Mouse (Mus musculus) ovary, postnatal 36 days (tissue): Measurements from ENCODE around the gene Ddx39b.
"Not testable (repeated sequence)": the region's sequence is repeated elsewhere in the genome, so short reads cannot be mapped to it uniquely, and the experiment has no call there.

Experiments
- DNase-seq: peaks from one replicate; pipeline ENCODE4 v3.0.0; 2022; ENCODE audit warnings: low spot score, mixed read lengths

Gene Ddx39b

DNA sequence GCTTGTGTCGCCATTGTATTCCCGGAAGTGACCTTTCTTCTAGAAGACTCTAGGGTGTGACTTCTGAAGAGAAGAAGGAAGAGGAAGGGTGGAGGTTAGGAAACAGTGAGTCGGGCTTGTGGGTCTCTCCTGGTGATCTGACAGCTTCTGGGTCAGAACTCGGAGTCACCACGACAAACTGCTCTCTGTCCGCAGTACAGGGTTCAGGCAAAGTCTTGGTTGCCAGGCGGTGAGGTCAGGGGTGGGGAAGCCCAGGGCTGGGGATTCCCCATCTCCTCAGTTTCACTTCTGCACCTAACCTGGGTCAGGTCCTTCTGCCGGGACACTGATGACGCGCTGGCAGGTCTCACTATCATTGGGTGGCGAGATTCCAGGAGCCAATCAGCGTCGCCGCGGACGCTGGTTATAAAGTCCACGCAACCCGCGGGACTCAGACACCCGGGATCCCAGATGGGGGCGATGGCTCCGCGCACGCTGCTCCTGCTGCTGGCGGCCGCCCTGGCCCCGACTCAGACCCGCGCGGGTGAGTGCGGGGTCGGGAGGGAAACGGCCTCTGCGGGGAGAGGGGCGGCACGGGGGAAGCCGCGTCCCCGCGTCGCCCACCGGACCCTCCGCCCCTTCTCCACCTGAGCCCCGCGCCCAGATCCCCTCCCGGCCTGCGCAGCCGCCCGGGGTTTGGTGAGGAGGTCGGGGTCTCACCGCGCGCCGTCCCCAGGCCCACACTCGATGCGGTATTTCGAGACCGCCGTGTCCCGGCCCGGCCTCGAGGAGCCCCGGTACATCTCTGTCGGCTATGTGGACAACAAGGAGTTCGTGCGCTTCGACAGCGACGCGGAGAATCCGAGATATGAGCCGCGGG, 21.3 kb downstream of the Ddx39b start, which contains the start of gene H2-D1:
H2-D1 (plus strand) TSS at position 67 of the 859 bp plus-strand sequence.
- DNase-seq: peak; percentile 94

DNA sequence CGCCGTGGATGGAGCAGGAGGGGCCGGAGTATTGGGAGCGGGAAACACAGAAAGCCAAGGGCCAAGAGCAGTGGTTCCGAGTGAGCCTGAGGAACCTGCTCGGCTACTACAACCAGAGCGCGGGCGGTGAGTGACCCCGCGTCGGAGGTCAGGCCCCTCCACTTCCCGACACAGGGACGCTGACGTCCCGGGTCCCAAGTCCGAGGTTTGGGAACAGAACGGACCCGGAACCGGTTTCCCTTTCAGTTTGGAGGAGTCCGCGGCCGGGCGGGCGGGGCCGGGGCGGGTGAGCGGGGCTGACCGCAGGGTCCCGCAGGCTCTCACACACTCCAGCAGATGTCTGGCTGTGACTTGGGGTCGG, 22.0 kb downstream of the Ddx39b start:
- DNase-seq: no peak

DNA sequence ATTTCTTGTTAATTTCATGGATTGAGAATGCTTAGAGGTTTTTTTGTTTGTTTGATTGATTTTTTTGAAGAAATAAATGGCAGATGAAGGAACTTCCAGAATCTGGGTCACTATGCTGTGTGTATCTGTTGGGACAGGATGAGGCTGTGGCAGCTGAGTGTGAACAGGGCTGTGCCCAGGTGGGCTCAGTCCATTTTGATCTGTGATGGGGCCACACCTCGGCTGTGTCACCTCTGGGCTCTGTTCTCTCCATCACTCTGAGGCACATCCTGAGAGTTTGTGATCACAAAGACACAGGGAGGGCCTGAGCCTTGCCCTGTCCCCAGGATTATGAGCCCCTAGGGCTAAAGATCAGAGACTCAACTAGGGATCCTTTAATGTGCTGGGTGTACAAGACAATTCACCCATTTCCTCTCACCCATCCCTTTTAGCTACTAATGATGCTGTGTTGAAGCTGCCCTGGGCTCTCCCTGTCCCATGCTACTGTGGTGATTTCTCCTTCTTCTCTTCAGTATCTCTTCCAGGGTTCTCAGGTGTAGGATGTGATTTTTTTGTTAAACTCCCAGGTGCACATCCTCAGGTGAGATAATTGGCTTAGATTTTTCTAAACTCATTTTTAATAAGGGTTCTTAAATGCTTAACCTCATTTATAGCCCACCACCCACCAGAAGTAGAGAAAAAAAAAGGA, 26.0 kb downstream of the Ddx39b start:
- DNase-seq: no peak

DNA sequence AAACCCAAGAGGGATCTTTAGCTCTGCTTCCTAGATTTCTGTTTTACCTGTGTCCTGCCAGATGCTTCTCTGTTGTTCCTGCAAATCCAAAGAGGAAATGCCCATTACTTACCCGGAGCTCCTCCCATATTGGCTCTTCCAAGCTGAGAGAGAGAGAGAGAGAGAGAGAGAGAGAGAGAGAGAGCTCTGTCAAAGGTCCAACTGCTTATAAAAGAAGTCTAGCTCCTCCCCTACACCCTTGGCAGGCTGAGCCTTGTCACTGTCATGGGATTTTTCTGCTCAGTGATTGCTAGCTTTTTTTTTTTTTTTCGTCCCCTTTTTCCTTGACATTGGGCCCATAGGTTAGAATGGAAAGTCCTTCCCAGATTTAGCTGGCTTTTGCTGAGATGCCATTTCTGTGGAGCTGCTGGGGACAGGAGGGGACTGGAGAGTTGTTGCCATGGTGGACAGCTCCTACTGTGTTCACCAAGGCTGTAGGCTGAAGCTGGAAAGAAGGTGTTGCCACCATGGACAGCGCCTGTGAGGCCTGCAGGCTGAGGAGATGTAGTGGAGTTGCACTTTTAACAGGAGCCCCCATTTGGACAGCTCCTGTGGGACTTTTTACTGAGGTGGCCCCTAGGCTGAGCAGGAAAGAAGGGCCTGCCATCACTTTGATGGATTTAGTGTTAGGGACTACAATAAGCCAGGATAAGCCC, 28.3 kb downstream of the Ddx39b start:
- DNase-seq: peak; percentile 75

DNA sequence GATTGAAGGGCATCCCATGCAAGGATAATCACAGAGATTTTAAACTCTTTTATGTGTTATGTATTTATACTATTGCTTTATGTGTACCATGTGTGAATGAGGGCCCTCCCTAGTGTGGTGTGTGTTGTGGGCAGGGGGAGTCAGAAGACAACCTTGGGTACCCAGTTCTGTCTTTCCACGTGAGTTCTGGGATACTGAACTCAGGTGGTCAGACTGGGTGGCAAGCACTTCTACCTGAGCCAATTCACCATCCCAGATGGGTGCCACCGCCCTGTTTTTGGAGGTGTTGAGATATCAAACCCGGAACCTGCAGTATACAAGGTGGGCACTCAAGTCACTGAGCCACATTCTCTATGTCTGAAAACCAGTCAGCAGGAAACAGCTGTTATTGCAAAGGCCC, 30.7 kb downstream of the Ddx39b start:
- DNase-seq: no peak

DNA sequence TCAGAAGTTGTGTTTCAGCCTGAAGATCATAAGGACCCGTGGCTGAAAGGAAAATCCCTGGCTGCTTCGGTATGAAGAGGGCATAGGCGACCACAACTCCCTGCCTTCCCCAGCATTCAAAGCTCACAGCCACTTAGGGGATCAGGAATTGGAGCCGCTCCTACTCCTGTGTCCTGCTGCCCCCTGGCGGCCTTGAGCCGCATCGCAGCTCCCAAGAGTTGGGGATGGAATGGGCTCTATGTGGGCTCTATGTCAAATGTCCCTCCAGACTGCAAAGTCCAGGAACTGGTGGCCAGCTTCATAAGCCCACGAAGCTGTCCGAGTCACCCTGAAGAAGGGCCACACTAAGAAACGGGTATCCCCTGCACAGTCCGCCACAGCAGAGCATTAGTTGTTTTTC, 33.2 kb downstream of the Ddx39b start:
- DNase-seq: peak; percentile 83

DNA sequence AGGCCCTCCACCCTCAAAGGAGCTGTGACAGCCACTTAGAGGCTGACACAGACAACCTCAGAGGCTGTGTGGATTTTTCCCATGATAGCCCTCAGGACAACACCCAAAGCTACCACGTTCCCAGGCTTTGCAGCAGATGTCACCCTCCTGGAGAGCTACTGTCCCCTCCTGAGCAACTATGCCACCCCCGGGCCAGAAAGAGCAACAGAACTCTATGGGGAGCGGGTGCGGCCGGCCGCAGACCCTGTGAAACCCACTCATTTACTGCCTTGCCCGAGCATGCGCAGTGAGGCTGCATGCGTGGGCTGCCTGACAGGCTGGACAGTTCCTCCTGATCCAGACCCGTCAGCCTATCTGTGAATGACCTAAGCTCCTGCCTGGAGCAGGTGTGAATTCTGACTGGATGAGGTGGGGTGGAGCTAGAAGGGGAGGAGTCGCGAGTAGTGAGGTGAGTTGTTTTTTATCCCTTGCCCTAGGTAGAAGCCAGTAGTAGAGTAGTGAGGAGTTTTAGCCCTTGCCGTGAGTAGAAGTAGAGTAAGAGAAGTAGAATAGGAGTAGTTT, 34.8 kb downstream of the Ddx39b start:
- DNase-seq: no peak

DNA sequence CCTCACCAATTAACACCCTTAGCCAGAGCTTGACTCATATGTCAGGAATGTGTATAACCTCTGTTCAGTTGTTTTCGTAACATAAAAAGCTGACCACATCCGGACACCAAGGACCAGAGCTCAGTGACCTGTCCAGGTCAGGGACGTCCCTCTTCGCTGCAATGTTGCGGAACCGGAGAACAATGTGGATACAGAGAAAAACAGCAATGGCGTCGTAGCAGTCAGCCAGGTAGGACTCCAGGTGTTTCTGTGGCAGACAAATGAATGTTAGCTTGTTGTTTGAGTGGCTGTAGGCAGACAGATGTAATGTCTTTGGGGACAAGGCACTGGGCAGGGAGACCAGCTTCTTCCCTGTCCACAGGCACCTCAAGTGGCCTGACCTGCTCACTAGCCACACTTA, 36.5 kb downstream of the Ddx39b start:
- DNase-seq: no peak

DNA sequence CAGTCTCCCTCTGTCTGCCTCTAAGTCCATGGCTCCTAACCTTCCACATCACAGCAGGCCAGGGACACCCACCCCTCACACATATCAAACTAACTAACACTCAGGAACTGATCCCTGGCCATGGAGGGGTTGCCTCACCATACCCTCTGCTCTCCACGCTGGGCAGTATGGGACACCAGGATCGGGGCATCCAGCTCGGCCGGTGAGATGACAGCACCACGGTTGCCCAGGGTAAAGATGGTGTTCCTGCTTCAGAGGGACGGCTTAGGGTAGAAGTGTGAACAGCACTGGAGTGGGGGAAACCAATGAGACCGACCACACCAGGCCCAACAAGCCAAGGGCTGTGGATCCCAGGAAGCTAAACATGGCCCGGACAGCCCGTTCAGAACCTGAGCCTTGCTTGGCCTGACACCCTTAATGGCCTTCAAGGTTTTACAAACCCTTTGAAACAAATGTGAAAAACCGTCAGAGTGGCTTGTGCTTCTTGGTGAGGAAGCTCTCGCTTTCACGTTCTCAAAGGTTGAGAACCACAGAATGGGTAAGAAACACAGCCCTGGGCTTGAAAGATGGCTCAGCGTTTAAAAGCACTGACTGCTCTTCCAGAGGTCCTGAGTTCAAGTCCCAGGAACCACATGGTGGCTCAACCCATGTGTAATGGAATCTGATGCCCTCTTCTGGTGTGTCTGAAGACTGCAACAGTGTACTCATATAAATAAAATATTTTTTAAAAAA, 37.6 kb downstream of the Ddx39b start:
- no peak for DNase-seq

DNA sequence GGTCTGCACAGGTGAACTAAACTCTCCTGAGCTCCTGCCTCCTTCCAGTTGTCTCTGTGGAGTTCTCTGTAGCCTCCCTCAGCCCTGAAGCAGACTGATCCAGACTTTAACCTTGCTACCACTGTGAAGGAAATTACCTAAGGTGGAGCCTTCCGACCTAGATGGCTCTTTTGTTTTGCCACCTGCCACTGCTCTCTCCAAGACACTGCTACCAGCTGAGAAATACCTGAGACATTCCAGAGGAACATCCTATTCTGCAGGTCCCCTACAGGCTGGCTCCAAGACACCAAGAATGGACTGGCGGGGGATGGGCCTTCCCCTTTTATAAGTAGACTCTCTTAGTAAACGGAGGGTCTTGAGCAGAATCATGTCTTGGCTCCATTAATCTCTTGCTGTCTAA, 38.7 kb downstream of the Ddx39b start:
- no peak for DNase-seq

DNA sequence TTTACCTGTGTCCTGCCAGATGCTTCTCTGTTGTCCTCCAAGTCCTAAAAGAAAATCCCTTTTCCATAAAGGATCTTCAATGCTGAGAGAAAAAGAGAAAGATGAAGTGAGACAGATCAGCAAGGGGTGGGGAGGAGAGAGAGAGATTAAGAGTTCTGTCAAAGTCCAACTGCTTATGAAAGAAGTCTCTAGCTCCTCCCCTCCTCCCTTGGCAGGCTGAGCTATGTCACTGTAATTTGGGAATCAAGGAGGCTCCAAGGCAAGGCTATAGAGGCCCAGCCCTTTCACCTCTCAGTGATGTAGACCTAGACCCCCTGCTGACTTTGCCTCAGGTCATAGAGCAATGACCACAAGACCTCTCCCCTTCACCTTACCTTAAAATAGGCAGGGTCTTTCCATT, 43.9 kb downstream of the Ddx39b start:
- DNase-seq: no peak

DNA sequence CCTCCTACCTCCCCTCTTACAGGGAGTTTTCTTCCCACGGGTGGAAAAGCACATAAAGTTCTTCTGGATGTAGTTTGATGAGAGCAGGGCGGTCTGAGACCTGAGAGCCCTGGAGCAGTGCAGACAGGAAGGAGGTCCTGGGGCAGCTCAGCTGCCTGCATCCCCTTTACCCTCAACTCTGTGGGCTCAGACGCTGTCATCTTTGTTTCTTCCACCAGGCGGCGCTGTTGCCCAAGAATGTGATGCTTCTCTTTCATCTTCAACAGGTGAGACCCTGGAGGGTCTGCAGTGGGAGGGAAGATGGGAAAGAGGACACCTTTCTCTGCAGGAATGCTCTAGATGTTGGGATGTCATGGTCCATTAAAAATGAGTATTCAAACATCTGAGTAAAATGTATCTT, 54.2 kb downstream of the Ddx39b start:
- DNase-seq: peak; percentile 49

DNA sequence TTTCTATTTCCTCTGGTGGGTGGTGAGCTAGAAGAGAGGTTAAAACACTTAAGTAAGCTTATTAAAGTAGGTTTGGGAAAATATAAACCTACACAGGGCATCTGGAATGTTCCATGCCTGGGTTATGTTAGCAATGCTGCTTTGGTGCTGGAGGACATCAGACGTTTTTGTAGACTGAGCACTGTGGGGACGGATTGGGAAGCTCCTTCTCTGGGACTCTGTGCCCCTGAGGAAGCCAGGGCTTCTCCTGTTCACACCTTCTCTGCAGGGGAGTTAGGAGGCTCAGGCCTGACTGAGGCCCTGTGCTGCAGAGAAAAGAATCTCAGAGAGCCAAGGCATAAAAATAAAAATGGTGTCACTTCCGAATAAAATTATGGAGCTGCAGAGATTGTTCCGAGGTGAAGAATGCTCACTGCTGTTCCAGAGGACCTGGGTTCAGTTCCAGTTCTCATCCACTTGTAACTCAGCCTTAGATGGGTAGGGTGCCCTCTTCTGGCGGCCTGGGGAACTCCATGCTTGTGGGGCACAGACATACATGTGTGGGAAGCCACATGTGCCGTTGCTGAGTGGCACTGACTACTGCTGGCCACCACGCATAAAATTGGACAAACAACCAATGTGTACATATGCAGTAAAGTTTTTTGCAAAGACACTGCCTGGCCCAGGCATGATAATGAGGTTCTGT, 58.9 kb downstream of the Ddx39b start:
- DNase-seq: not testable (repeated sequence)

DNA sequence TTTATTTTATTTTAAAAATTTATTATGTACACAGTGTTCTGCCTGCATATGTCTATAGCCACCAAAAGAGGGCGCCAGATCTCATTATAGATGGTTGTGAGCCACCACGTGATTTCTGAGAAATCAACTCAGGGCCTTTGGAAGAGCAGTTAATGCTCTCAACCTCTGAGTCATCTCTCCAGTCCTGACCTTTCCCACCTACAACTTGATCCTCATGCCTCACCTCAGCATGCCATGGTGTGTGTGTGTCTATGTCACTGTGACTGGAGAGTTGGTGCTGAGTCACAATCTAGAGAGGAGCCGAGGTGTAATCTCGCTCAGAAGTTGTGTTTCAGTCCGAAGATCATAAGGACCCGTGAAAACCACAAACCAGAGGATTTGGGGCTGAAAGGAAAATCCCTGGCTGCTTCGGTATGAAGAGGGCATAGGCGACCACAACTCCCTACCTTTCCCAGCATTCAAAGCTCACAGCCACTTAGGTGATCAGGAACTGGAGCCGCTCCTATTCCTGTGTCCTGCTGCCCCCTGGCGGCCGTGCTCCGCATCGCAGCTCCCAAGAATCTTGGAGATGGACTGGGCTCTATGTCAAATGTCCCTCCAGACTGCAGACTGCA, 60.2 kb downstream of the Ddx39b start:
- peak; percentile 86 for DNase-seq

DNA sequence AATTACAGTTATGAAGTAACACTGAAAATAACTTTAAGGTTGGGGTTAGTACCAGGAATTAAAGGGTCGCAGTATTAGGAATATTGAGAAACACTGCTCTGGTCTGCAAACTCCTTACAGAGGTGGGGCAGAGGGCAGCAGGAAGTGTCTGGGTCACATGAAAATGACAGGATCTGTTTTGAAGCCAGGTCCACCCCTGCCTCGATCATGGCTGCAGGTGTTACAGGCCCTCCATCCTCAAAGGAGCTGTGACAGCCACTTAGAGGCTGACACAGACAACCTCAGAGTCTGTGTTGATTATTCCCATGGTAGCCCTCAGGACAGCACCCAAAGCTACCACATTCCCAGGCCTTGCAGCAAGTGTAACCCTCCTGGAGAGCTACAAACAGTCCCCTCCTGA, 61.7 kb downstream of the Ddx39b start:
- DNase-seq: no peak
